Mouse (Mus musculus): ENCODE results near the gene Aspdh.
A peak's percentile ranks its signal among the peaks of the same experiment; 100 is the strongest.

Aspdh gene

DNA sequence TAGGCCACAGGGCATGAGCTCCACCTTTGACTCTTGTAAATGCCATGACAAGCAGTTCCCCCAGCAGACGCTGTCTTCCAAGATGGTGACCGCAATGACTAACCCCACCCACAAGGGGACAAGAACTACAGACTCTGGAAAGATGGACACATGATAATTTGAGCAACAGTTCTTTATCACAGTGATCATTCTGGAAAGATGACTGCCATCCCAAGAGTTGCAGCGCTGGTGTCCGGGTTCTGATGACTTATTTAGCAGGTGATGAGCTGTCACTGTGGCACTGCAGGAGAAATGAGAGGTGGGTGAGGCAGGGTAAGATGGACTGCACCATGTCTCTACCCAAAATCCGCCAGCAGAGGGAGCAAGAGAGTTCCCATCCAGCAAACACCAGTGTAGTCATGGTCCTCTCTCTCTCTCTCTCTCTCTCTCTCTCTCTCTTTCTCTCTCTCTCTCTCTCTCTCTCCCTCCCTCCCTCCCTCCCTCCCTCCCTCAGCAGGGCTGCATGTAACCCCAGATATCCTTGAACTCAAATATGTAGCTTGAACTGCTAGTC, 36.4 kb downstream of the Aspdh start:
- peak; percentile 41 to 52 for DNase-seq

DNA sequence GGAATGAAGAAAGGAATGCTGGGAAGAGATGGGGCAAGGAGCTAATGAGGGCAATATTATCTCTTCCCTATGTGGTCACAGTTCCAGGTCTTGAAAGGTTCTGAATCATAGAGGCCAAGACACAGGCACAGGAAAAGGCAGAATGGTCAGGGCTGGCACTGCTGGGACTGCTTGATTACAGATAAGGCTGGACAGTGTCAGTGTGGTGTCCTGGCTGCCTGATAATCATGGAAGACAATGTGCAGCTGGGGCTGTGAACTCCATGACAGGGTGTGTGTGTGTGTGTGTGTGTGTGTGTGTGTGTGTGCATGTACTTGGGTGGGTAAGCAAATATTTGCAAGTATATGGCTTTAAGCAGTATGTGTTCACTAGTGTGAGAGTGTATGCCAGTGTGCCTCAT, 42.3 kb downstream of the Aspdh start:
- DNase-seq: no peak

Measured in lung, adult 18-20 months (tissue).